Mouse (Mus musculus): ENCODE data around the gene Ccdc66.

Gene Ccdc66

DNA sequence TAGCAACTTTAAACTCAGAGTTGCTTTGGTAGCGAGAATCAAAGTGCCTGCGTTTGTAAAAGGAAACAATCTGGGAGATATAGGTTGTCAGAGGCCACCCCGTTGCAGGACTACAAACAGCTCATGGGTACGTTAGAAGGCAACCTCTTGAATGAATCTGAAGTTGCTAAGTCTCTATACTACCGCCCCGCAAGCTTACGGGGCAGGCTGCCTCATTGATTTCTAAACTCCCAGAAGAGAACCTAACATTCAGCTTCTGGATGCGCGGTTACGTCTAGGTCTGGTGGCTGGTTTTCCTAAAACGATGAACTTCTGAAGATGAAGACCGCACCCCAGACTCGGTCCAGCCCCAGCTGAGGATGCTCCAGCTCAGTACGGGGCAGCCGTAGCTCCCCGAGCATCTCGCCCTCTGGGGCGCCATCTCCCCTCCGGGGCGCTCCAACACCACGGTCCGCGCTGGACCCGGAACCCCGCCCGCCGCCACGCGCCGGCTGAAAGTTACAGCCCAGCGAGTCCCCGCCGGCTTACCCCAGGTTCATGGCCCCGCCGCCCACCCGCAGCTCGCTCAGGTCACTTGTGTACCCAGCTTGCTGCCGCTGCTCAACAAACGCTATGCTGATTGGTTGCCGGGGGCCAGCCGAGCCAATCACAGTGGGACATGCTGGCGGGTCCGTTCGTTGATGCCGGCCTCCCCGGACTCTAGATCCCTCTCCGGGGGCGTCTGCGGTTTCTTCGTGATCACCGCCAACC, at the start of gene Ccdc66:
Ccdc66 (minus strand) TSS at position 567 of the 750 bp plus-strand sequence.
- DNase-seq (ENCODE audit: low read depth, low spot score) = peak; percentile 94

GRCm38 (mm10) chr14:27543838-27544426, 35.7 kb upstream of the Ccdc66 start:
- DNase-seq (ENCODE audit: low read depth, low spot score) = no peak

DNA sequence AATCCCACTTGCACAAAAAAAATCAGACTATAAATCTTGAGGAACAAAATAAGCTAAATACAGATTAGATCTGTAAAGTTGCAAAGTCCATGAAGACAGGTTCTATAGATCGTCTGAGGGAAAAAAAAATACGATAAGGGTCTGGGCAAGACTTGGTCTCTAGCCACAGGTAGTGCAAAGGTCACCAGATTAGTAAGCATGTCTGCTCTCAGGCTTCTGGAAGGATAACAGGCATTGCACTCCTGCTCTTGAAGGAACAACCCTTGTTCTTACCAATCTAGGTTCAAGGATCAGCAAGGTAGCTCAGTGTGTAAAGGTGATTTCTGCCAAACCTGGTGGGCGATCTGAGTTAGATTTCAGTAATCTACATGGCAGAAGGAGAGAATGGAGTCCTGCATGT, 28.2 kb upstream of the Ccdc66 start:
- DNase-seq (ENCODE audit: low read depth, low spot score) = no peak

DNA sequence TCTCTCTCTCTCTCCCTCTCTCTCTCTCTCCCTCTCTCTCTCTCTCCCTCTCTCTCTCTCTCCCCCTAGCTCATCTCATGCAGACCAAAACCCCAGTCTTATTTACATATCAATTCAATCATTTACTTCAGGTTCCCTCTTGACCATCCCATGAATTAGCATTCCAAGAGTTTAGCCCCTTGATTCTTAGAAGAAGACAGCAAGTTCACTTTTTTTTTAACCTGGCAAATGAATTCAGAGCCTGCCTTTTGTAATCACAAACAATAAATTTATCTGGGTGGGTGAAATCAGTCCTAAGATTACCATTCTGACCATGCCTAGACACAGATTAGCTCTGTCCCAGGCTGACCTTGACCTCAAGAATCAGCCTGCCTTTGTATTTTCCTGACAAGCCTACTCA, 16.3 kb upstream of the Ccdc66 start:
- DNase-seq (ENCODE audit: low read depth, low spot score) = no peak

DNA sequence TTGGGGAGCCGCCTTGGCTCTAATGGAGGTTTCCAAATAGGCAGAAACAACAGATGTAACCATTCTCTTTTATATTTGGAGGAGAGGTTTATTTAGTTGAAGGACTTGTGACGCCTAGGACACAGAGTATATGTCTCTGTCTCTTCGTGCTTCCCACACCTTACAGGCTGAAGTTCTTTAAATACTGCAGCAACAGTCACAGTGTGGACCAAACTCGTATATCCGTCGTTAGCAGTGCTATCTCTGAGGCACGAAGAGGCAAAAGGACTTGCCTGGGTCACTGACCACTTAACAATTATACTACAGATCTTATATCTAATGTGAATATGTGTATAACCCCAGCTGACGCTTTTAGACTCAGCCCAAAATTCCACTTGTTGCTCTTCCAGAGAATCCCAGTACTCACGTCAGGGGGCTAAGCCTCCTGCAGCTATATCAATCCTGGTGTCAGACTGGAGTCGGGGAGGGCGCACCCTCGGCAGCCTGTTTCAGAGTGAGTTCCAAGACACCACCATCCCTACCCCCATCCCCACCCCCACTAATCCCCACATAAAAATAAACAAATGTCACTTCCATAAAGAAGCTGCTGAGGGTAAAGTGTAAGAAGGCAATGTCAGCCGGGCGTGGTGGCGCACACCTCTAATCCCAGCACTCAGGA, 513 bp upstream of the Ccdc66 start:
- DNase-seq (ENCODE audit: low read depth, low spot score) = no peak

DNA sequence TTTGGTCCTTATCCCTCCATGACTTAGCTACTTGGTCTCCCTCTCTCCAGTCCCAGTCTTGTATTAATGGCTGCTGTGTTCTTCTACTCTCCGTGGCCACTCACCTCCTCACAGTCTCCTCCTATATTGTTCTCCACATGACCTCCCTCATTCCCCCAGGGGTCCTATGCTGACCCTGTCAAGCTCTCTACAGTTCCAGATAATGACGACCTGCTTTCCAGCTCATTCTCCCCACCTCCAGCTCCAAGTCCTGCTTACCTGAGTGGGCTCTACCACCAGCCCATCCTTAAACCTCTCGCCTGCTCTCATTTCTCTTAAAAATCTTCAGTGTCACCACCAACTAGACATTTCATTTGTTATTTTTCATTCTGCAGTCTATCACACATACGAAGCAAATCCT, 7.2 kb downstream of the Ccdc66 start:
- no peak for DNase-seq (ENCODE audit: low read depth, low spot score)

GRCm38 (mm10) chr14:27493516-27493915, 14.7 kb downstream of the Ccdc66 start:
- no peak for DNase-seq (ENCODE audit: low read depth, low spot score)

DNA sequence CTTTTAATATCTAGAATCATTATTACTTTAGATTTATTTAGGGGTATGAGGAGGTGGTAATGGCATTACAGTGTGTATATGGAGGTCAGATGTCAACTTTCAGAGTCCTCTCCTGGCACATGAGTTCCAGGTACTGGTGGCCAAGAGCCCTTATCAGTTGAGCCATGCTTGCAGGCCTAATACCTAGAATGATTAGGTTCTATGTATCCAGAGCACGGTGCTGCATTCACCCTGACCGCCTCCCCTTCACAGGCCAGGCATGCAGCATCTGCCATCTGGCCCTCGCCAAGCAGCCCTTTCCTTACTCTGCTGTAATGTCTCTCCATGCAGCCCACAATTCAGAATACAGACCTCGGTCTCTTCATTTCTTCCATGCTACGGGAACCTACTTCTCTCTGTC, 16.9 kb downstream of the Ccdc66 start:
- no peak for DNase-seq (ENCODE audit: low read depth, low spot score)

GRCm38 (mm10) chr14:27446963-27447362, 61.3 kb downstream of the Ccdc66 start:
- no peak for DNase-seq (ENCODE audit: low read depth, low spot score)

DNA sequence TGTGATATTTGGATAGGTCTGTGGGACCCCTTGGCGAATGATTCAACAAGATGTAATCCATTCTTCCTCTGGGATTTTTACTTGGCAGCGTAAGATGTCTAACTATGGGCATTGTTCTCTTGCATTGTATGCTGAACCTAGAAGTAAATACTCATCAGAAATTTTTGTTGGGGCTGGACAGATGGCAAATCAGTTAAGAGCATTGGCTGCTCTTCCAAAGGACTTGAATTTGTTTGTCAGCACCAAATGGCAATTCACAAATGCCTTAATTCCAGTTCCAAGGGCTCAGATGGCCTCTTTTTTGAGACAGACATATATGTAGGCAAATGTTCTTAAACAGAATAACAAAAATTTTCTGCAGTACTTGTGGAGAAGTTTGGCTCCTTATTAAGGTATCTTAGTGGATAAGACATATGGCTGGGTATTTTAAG, 63.4 kb downstream of the Ccdc66 start:
- peak; percentile 76 for DNase-seq (ENCODE audit: low read depth, low spot score)

GRCm38 (mm10) chr14:27440921-27441320, 67.3 kb downstream of the Ccdc66 start:
- no peak for DNase-seq (ENCODE audit: low read depth, low spot score)

DNA sequence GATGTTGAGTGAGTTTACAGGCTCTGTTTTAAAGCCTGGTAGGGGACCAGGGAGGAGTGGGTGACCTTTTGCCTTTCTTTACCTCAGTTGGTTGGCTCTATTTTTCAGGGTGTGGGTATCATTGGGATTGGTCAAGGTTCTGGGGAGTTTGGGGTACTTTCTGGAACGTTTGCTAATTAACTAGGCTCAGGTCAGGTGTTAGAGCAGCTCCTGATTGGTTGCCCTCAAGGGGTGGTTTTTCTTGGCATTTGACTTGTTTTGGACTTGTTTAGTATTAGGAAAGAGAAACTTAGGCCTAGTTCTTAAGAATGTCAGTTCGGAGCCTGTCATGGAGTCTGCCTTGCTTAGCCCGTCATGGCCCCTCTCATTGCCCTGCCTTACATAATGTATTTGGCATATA, 71.4 kb downstream of the Ccdc66 start:
- DNase-seq (ENCODE audit: low read depth, low spot score) = no peak

DNA sequence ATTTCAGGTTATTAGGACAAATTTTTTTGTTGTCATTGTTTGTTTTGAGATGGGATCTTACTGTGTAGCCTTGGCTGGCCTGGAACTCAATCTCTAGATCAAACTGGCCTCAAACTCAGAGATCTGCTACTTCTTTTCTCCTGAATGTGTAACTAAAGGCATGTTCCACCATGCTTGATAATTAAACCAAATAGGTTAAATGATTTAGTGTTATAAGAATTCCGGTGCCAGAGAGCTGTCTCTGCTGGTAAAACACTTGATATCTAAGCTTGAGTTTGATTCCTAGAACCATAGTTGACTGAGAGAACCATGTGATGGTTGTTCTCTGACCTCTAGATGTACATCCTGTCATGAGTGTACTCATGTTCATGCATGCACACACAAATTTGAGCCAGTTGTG, 72.1 kb downstream of the Ccdc66 start:
- no peak for DNase-seq (ENCODE audit: low read depth, low spot score)

DNA sequence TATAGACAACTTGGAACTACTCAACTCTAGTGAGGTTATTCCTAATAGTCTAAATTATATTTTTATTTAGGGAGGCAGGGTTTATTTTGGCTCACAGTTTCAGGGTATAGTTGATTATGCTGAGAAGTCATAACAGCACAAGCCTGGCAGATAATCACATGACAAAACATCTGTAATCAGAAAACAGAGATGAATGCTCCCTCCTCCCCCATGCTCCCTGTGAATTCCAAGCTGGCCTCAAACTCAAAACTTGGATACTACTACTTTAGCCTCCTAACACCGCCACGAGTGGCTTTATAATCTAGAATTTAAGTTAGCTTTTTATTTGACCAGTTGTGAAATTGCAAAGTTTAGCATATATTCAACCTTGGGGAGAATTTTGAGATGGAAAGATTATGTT, 76.2 kb downstream of the Ccdc66 start:
- no peak for DNase-seq (ENCODE audit: low read depth, low spot score)
